Mouse (Mus musculus) urinary bladder, postnatal 0 days (tissue): ENCODE data around the gene Olfr610. TPM values are rescaled to one million over a fixed set of nuclear protein-coding genes. Genes with fewer than 3 reads are reported as not detected.

ENCODE experiments used
- polyA plus RNA-seq: library from polyadenylated mRNA; unstranded; fragments of >200 nt; fragmentation: Nextera tagmentation; extraction: Ambion mirVana; gene quantifications from 2 replicates; pipeline ENCODE4 v1.2.1, GENCODE M21; 2015

Gene Olfr610
- polyA plus RNA-seq: not detected in 2 replicates

DNA sequence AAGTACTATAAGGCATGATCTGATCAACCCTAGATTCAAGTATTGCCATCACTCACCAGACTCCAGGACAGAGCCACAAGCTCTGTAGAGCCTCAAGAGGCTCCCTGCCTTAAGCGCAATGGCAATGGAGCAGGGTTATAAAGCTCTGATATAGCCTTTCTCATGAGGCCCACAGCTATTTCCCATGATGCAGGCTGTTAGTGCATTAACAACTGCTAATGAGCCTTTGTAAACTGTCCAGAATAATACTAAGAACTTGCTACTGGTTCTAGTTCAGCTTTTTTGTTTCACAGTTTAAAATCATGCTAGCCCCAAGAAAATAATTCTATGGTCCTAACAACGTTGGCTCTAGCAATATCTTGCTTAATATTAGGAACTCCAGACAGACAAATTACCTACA lies at the start of gene Olfr610:
Gene Olfr610 (minus strand): TSS at position 101 of the 400 bp plus-strand sequence.

DNA sequence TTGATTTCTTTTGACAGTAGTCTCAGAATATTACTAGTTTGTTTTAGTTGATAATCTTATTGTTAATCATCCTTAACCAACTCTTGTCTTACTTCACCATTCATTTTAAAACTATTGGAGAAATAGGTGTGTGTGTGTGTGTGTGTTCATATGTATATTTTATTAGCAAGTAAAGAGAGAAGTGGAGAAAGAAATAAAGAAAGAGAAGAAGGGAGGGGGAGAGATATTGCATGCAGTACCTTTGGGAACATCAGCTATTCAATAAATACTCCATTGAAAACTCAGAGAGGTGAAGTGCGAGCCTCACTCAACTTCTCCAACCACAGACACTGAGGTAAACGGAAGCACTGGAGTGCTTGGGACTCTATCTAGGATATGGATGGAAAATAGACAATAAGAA lies 43.9 kb upstream of the Olfr610 start, which contains the start of gene Olfr615:
Gene Olfr615 (plus strand): TSS at position 301 of the 400 bp plus-strand sequence.

GRCm38 (mm10) chr7:103547774-103548173 lies 35.9 kb upstream of the Olfr610 start, which contains the start of gene Olfr613:
TSS of gene Olfr613 (plus strand) at chr7:103548074.

DNA sequence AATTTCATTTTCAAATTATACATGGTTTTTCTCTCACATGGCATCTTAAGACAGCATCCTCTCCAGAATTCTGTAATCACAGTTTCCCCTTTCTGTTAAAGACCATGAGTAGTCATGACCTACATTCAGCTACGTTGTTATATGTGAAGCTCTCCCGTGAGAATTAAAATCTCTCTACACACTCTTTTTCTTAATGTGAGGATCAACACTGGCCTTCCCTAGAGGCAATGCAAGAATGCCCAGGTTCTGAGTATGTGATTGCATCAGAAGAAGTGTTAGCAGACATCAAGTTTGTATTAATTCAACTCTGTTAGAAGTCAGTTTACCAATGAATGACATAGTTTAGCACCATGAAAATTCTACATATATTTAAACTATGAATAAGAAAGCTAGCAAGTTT lies 30.7 kb upstream of the Olfr610 start, which contains the start of gene Olfr612:
Gene Olfr612 (minus strand): TSS at position 101 of the 400 bp plus-strand sequence.

GRCm38 (mm10) chr7:103520746-103521145 lies 8.8 kb upstream of the Olfr610 start, which contains the start of gene Olfr611:
TSS of gene Olfr611 (minus strand) at chr7:103520846.

DNA sequence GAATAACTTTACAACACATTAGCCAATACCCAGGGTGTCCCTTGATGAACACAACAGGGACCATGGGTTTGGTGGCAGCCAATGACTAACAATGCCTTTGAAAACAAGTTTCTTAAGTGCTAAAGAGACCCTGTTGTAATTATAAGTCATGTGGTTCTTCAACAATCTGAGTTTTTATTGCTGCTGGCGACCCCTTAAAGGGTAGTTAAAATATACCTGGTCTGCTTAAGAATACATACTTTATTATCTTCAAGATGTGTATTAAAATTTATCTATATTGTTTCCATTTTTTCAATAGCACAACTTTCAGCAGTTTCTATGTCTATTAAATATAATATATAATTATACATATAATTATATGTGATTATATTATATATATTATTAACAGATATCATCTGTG lies 14.0 kb downstream of the Olfr610 start, which contains the start of gene Olfr609:
Gene Olfr609 (minus strand): TSS at position 101 of the 400 bp plus-strand sequence.

DNA sequence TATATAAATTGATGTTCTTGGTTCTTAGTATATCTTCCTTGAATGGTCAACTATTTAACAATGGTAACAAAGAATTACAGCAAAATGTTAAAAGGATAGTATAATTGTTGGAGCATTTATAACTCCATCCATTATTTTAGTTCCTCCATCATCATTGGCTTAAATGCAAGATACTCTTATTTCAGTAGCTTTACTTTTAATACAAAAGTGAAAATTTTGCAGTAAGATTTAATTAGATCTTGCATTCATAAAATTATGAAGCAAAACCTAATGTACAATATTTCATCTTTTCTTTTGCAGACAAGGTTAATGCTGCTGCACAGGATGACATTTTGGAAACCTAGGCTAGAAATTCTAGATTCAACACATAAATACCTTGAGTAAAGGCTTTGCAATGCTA lies 42.3 kb downstream of the Olfr610 start, which contains the start of gene Olfr608:
Gene Olfr608 (plus strand): TSS at position 301 of the 400 bp plus-strand sequence.

Other genes starting within 250 kb of the Olfr610 start
- gene Olfr596, start 206.5 kb downstream of the Olfr610 start, polyA plus RNA-seq: not detected in 2 replicates
- gene Olfr597, start 195.8 kb downstream of the Olfr610 start, polyA plus RNA-seq: not detected in 2 replicates
- gene Olfr598, start 188.6 kb downstream of the Olfr610 start, polyA plus RNA-seq: not detected in 2 replicates
- not detected in 2 replicates for gene Olfr599, start 176.2 kb downstream of the Olfr610 start, polyA plus RNA-seq
- gene Olfr600, start 162.5 kb downstream of the Olfr610 start, polyA plus RNA-seq: not detected in 2 replicates
- not detected in 2 replicates for gene Olfr601, start 149.5 kb downstream of the Olfr610 start, polyA plus RNA-seq
- not detected in 2 replicates for gene Olfr603, start 125.9 kb downstream of the Olfr610 start, polyA plus RNA-seq
- not detected in 2 replicates for gene Usp17lc, start 97.0 kb downstream of the Olfr610 start, polyA plus RNA-seq
- gene Olfr605, start 66.7 kb downstream of the Olfr610 start, polyA plus RNA-seq: not detected in 2 replicates
- gene Olfr606, start 63.1 kb downstream of the Olfr610 start, polyA plus RNA-seq: not detected in 2 replicates
- gene Olfr607, start 48.0 kb downstream of the Olfr610 start, polyA plus RNA-seq: not detected in 2 replicates
- gene Olfr608, start 42.2 kb downstream of the Olfr610 start, polyA plus RNA-seq: not detected in 2 replicates
- not detected in 2 replicates for gene Olfr609, start 14.1 kb downstream of the Olfr610 start, polyA plus RNA-seq
- not detected in 2 replicates for gene Olfr611, start 8.7 kb upstream of the Olfr610 start, polyA plus RNA-seq
- not detected in 2 replicates for gene Olfr612, start 30.6 kb upstream of the Olfr610 start, polyA plus RNA-seq
- gene Olfr613, start 36.0 kb upstream of the Olfr610 start, polyA plus RNA-seq: not detected in 2 replicates
- not detected in 2 replicates for gene Olfr615, start 44.0 kb upstream of the Olfr610 start, polyA plus RNA-seq
- gene Olfr616, start 57.0 kb upstream of the Olfr610 start, polyA plus RNA-seq: not detected in 2 replicates
- gene Olfr617, start 60.9 kb upstream of the Olfr610 start, polyA plus RNA-seq: not detected in 2 replicates
- gene Olfr618, start 78.0 kb upstream of the Olfr610 start, polyA plus RNA-seq: not detected in 2 replicates
- not detected in 2 replicates for gene Olfr619, start 88.5 kb upstream of the Olfr610 start, polyA plus RNA-seq
- not detected in 2 replicates for gene Olfr620, start 100.4 kb upstream of the Olfr610 start, polyA plus RNA-seq
- gene Olfr622, start 130.6 kb upstream of the Olfr610 start, polyA plus RNA-seq: not detected in 2 replicates
- gene Olfr623, start 151.6 kb upstream of the Olfr610 start, polyA plus RNA-seq: not detected in 2 replicates
- gene Olfr624, start 159.1 kb upstream of the Olfr610 start, polyA plus RNA-seq: 0.05 TPM in 1 of 2 replicates, not detected in the other
- not detected in 2 replicates for gene Olfr625-ps1, start 170.6 kb upstream of the Olfr610 start, polyA plus RNA-seq
- gene Olfr243, start 202.5 kb upstream of the Olfr610 start, polyA plus RNA-seq: not detected in 2 replicates
- not detected in 2 replicates for gene Olfr628, start 218.3 kb upstream of the Olfr610 start, polyA plus RNA-seq
- gene Olfr629, start 232.8 kb upstream of the Olfr610 start, polyA plus RNA-seq: not detected in 2 replicates
- not detected in 2 replicates for gene Olfr630, start 245.2 kb upstream of the Olfr610 start, polyA plus RNA-seq